Mouse (Mus musculus): ENCODE measurements around the gene Sf3b6.
"Not testable (repeated sequence)": the region's sequence is repeated elsewhere in the genome, so short reads cannot be mapped to it uniquely, and the experiment has no call there.

DNA sequence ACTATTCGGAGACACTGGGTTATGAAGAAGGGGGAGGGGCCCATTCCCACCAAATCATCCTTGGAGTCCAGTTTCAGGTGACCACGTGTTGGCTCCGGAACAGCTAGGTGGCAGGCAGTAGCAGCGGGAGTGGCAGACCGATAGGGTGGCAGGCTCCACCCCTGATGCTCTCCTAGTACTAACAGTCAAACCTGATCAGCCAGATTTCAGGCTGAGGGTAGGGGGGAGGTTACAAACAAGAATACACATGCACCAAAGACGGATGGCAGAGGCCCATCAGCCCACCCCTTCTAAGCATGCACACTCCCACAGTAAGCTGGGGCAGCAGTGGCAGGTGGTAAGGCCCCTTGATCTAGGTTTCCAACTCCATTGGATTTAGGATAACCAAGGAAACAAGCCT lies 19.9 kb upstream of the Sf3b6 start:
- not testable (repeated sequence) for TF ChIP-seq CTCF, EP300 (IDR thresholded peaks at IDR 0.05; ENCODE audit: low read depth)

Measured in heart, postnatal 0 days (tissue).